Mouse (Mus musculus): ENCODE measurements around the gene Lepr.

Lepr gene

DNA sequence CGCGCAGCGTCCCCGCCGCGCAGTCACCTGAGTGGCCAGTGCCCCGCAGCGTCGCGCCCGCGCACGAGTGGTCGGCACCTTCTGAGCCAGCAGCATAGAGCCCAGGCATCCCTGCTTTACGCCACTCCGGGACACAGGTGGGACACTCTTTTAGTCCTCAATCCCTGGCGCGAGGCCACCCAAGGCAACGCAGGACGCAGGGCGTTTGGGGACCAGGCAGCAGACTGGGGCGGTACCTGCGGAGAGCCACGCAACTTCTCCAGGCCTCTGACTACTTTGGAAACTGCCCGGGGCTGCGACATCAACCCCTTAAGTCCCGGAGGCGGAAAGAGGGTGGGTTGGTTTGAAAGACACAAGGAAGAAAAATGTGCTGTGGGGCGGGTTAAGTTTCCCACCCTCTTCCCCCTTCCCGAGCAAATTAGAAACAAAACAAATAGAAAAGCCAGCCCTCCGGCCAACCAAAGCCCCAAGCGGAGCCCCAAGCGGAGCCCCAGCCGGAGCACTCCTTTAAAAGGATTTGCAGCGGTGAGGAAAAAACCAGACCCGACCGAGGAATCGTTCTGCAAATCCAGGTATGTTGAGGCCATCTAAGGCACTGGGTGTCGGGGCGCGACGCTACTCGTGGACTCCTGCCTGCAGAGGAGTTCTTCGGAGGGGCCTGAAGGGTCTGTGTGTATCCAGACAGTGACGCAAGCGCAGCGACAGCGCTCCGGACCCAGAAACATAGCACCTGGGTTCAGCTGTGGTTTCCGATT is at the start of gene Lepr:
Gene Lepr, plus strand, starts transcription at position 38 of the 755 bp plus-strand sequence.
- no peak for DNase-seq (ENCODE audit: low spot score)

DNA sequence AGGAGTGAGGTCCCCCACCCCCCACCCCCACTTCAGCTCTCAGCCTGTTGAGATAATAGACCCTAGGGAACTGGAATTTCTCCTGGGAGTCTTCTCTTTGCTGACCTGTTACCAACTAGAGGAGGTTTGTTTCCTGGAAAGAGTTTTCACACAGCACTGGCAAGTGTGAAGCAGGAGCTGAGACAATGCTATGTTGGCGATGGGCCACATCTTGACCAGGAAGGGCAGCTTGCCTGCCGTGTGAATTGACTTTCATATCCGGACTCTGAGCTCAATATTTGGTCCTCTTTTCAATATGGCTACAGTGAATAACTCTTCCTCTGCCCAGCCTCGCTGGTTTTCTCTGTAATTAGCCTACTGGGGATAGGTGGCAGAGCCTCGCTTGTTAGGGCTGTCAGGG is 48.0 kb upstream of the Lepr start:
- DNase-seq (ENCODE audit: low spot score) = no peak

DNA sequence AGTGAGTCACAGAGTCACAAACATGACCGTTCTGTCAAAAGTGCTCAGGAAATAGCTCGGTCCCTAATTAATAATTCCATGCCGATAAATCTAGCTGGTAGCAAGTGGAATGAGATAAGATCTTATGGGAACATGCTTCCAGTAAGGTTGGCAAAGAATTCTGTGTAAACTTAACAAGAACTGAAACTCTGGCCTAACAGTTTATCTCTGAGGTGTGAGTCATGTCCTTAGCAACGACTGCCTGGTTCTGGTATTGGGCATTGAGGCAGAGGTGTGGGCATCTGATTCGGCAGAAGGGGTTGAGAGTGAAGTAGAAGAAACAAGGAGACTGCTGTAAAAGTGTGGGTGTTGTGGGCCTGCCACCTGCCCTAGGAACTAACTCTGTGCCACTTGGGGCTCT is 47.4 kb upstream of the Lepr start:
- no peak for DNase-seq (ENCODE audit: low spot score)

DNA sequence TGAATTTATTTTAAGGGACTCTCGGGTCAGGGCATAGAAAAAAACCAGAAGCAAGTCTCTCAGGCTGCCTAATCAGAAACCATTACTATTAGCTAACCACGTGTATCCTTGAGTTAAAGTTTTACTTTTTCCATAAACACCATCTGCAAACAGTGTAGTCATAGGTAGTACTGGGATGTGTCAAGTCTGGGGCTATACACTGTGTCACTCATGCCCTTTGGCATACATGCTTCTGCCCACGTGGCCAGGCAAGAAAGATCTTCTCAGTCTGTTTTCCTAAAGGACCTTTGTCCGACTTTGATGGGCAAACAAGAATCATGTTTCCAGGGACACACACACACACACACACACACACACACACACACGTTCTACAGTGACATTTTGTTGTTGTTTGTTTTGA is 42.4 kb upstream of the Lepr start:
- no peak for DNase-seq (ENCODE audit: low spot score)

DNA sequence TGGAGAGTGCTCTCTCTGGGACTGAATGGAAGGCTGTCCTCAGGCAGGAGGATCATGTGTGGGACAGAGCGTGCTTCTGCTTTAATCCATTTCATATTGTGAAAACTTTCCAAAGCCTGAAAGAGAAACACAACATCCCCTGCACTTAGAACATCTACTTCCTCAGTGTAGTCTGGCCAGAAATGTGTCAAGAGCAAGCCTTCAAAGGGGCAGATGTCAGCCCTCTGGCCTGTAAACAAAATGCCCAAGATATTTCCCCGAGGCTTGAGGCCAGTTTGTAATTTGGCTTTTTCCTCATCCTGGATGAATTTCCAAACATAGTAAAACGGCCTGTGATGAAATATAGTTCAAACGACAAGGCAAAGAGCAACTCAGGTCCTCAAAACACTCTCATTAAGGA is 41.5 kb upstream of the Lepr start:
- no peak for DNase-seq (ENCODE audit: low spot score)

DNA sequence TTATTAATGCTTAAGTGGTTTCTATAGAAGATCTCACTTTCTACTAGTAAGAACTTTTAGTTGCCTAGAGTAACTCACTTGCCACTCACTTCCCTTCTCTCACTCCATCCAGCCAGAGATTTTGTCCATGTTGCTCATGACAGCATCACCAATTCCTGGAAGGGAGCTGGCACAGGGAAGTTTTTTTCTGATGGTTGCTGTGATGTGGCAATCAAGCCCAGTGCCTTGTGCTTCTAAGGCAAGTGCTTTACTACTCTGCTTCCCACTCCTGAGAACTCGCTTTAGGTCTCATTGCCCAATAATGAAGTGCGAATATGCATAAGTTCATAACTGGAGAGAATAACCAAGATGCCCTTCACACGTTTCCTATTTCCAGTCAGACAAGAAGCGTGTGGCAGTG is 34.6 kb upstream of the Lepr start:
- no peak for DNase-seq (ENCODE audit: low spot score)

DNA sequence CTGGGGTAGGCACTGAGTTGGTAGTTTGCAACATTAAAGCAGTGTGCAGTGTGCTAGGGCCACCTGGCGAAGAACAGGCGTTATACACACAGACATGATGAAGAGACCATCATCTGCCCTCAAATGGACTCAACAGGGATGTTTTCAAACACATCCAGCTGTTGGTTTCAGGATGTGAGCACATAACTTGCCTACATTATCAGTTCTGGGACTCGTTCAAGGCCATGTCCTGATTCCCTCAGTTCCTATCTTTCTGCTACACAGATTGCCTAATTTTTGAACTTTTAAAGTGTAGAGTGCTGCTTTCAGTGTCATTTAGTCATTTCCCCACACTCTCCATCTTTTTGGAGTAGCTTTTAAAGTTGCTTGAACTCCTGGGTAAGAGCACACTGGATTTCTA is 34.1 kb upstream of the Lepr start:
- no peak for DNase-seq (ENCODE audit: low spot score)

DNA sequence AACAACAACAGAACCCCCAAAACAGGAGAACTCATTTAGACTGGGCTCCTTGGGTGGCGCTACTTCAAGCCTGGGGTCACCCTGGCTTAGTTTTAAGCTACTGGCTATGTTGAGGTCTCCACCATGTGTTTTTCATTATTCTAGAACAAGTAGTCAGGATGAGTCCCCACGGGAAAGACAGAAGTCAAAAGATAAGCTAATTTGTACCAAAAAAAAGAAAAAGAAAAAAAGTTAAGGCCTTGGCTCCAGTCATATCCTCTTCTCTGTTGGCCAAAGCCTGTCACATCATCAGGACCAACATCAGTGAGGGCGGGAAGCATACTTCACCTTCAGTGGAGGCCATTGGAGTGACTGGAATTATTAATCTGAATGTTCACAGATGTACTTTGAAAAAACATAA is 32.4 kb upstream of the Lepr start:
- no peak for DNase-seq (ENCODE audit: low spot score)

DNA sequence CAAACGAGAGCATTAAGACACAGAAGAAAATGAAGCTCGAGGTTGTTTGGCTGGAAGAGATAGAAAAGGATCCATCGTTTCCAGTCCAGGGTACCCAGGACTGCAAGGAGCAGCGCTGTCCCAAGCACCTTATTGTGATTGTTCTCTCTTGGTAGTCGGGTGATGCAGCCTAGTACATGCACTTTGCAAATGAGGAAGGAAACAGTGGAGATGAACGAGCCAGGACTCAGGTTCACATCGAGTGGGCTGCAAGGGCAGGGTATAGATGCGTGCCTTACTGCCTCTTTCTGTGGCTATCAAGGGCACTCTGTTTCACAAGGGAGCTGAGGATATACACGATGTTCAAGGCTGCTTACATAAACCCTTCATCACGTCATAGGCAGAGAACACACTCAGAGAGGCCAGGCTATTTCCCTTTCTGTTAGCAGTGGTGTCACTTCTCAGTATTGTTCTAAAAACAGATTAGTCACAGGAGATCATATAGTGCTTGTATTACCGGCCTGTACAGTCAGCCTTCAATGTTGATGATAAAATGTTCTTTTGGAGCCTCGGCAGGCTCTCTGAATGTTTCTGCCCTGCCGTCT is 30.9 kb upstream of the Lepr start:
- no peak for DNase-seq (ENCODE audit: low spot score)

DNA sequence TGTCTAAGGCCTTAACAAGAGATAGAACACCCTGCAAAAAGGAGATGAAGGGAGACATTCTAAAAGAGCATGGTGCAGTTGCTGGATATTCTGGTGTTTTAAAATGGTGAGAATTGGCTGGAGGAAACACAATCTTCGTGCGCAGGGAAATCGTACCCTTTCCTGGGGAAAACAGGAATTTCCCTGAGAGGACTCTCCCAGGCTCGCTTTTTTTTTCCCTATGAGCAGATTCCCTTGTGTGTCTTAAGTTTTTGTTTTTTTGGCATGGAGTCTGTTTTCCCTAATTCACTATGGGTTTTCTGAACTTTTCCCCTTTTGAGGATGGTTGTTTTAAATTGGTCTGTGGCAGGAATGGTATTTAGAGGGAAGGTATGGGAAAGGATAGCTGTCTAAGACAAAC is 28.0 kb upstream of the Lepr start:
- no peak for DNase-seq (ENCODE audit: low spot score)

DNA sequence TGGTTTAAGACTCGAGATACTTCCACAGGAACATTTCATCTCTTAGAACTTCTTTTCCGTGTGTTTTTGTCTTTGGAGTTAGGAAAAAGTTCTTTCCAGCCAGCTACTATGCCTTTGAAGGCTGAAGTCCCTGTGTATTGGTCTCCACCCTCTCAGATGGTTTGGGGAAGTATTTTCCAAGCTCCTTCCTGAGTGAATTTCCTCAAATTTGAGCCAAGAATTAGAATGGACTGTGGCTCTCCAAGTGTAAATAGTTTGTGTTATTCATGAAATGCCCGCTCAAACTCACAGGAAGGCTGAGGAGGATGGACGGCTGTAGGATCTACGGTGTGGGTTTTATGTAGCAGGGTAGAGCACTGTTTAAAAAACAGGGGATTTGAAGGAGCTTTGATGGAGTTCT is 27.6 kb upstream of the Lepr start:
- no peak for DNase-seq (ENCODE audit: low spot score)

DNA sequence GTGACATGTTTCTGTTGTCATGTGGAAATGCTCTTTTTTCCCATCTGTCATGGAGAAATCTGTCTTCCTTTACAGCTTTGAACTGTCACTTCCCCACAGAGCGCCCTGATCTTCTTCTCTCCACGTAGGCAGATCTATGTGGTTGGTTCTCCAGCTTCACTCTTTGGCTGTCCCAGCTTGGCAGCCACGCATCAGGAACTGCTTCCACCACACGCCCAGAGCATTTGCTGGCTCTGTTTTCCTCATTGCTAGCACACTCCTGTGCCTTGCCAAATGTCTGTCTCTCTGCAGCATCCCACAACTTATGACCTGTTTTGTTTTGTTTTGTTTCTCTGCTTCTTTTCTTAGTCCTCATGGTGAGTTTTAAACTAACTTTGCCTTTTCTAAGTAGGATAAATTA is 24.3 kb upstream of the Lepr start:
- no peak for DNase-seq (ENCODE audit: low spot score)

DNA sequence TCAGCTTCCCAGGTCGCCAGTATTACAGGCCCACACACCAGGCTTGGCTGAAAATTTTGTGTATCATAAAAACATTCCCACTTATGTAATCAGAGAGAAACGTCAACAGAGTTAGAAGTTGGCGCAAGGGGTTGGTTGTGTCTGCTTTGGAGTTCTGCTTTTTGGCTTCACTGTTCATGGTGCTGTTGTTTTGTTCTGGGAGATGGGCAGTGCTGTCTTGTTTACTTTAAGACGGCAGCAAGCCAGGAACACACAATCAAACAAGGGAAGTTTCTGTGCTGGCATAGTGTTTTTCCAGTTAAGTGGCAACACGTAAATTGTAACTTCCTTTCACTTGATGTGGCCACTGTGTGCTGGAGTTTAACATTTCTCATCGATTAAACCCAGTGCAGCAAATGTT is 22.7 kb upstream of the Lepr start:
- DNase-seq (ENCODE audit: low spot score) = no peak

DNA sequence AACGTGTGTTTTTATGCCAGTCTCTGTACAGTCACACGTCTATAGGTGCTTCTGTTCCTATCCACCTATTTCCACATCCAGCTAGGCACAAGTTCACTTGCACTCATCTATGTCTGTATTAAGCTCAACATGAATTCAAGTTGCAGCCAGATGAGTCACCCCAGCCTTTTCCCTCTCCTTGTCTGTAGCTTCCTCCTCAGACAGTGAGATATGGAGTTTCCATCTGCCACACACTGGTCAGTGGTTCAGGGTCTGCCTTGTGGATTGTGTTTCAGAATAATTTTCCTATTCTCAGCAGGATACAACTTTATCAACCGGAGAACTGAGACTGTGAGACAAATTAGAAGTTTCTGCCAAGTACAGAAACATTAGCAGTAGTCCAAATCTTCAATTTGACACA is 20.0 kb upstream of the Lepr start:
- no peak for DNase-seq (ENCODE audit: low spot score)

DNA sequence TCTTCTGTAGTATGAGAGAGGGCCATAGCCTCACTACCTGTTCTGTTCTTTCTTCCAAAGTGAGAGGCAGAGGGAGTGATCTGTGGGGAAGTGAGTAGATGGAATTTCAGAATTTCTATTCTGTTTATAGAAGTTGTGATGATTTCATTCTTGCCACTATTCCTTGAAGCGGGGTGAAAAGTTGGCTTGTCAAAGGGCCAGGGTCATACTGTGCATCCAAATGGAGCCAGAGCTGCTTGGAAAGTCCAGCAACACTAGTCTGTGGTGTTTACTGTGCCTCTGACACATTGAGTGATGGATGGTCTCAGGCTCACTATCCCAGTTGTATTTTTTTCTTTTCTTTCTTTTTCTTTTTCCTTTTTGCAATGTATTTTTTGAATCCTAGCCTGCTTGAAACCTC is 17.8 kb upstream of the Lepr start:
- no peak for DNase-seq (ENCODE audit: low spot score)

DNA sequence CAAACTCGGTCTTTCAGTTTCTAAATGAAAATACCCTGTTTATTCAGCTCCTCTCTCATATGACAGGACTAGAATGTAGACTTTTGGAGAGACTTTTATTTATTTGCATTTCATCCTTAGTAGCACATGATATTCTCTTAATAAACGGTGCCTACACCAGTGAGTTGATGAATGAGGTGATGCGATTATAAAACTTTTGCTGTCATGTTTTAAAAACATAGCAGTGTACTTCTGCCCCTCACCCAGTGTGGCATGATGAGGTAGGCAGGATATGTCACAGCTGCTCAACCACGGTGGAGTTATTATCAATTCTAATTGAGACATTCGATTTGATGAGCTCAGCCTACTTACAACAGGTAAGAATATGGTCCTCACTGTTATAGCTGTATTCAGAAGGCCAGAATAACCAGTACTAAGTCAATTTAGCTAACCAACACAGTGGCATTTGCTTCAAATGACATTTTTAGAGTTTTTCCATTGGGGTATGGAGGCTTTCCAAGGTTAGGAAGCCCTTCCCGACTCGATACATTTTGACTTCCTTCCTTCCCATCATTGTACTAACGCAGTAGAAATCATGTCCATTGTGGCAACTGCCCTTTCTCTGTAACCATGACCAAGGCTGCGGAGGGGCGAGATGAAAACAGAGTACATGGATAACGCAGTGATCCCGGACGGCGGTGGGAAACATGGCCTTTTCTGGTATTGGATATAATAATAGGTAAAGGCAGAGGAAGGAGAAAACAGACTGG is 16.1 kb upstream of the Lepr start:
- no peak for DNase-seq (ENCODE audit: low spot score)

DNA sequence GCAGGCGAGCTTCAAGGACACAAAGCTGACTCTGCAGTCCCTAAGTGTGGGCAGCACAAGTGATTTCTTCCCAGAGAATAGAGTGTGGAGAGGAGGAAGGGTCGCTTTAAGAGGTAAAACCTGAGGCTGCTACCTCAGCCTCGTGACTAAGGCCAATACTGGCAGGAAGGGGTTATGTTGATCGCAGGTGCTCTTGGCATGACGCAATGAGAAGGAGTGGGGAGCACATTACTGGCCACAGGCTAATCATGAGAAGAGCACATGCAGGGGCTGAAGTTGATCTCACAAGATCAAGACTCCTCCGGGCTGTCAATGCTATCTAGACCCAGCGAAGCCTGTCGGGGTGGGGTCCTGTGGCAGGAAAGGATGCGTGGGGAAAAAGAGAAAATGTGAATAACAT is 11.9 kb upstream of the Lepr start:
- DNase-seq (ENCODE audit: low spot score) = no peak

DNA sequence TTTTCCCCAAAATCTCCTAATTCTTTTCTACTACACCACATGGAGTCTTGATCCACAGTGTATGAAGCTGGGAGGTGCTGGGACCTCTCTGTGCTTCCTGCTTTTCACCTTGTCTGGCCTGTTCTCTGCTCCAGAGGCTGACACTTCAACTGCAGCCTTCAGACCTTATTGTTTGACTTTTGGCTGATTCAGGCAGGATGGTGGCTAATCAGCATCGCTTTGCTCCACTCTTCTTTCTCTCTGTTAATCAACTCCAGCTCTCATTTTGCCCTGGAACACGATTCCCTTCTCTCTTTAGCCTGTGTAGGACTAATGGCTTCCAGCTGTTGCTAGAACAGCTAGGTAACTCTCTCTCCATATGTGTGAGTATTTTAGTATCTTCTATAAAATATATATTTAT is 10.0 kb upstream of the Lepr start:
- no peak for DNase-seq (ENCODE audit: low spot score)

DNA sequence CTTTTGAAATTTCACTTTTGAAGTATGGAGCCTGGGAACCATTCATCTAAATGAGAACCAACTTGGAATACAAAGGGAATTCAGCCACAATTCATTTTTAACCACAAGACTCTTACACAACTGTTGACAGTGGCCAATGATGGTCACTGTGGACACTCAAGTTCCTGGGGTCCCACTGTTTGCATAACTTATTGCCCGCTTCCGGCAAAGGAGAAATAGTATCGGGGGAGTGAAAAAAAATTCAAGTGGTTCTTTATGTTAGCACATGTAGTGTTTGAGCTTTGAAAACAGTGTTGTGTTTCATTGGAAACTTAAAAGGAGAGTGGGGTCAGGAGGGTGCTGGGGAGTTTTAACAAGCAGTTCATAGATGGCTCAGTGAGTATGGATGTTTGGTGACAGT is 9.3 kb upstream of the Lepr start:
- no peak for DNase-seq (ENCODE audit: low spot score)

DNA sequence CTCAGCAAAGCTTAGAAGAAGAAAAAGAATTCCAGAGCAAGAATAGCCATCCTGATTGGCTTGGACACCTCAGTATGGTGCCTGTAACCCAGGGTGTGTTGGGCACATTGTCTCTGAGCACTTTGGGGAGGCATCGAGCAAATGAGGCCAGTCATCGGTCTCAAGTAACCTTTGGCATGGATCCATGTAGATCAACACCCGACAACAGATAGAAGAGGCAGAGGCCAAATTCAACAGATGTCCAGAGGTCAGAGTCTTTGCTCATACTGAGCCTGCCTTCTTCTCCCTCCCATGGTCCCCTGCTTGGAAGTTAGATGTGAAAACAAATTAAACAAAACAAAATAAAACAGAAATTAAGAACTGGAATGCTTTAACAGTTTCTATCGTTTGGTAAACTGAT is 6.8 kb upstream of the Lepr start:
- no peak for DNase-seq (ENCODE audit: low spot score)

DNA sequence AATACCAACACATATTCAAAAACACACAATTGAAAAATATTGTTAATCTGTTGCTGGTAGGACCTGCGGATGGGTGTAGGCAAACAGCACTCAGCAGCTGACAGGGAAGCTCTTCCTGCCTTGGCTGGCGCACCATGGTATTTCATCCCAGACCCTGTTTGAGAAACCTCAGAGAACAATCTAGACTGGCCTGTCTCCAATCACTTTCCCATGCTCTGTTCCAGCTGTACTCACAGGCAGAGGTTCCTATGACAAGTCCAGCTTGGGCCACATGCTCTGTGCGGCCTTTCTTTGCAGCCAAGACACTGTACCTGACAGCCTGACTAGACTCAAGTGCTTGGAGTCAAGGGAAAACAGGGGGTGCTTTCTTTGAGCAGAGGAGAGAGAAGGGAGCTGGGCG is 6.1 kb upstream of the Lepr start:
- DNase-seq (ENCODE audit: low spot score) = no peak

DNA sequence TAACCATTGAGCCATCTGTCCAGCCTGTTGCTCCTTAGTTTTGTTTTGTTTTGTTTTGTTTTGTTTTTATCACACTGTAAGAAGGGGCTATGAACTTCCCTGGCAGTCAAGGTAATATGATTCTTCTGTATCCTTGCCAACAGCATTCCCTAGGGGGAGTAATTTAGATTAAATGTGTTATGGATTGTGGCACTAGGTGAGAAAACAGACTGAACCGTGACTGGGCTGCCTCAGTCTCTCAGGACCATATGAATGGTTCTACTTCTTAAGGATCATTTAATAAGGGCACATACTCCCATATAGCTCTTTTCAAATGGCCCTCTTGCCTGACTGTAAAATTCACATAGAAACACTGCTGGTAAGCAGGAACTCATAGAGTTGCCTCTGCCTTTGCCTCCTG is 4.6 kb upstream of the Lepr start:
- no peak for DNase-seq (ENCODE audit: low spot score)

DNA sequence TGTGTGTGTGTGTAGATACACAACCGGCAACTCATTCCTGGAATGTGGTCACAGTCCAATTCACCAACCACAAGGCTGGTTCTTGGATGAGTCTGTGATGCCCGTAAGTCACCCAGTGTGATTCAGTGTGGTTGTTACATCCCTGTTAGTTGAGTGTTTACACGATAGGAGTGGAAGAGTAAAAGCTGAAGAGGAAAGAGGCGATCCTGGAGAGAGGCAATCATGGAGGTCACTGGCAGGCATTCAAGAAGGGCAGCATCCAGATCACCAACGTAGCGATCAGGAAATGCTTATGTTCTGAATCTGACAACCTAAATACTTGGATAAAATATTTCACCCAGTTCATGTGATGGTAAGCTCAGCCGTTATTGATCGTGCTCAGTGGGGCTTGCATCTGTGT is 1.9 kb upstream of the Lepr start:
- DNase-seq (ENCODE audit: low spot score) = no peak

DNA sequence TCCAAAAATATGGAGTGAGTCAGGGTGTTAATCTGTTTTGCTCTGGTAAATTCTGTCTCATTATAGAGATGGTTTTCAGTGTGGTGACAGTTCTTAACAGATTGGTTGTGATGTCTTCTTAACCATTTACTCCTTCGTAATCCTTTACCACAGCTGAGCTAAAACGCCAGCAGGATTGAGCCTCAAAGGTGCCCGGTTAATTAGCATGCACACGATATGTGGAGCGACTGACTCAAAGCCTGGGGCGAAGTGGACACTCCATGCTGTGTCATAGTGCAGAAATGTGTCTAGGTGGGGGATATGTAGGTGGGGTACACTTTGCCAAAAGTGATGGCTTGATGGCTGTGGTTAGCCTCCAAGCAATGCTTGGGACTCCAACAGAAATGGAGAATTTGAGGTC is 1.4 kb upstream of the Lepr start:
- no peak for DNase-seq (ENCODE audit: low spot score)
